11 mouse cellular contexts compared by ENCODE assay signal in genomic region chr17:85311348-85311747, GRCm38 (mm10).
A peak's percentile ranks its signal among the peaks of the same experiment; 100 is the strongest.
DNase-seq lines count a peak whose midpoint lies in the region; TF ChIP-seq lines count a peak whose summit lies in the region.
"Had no signal": no experiment of that assay in that cellular context is flagged by ENCODE, and none has a peak within 500 bp of the region (broad histone marks: within the 10 kb centered on the region; RNA-seq: fewer than 3 reads in every experiment).

No protein-coding gene starts in this region.

- DNase-seq in cerebellum, postnatal 25 days = peak; percentile 15 to 26
- no peak for DNase-seq in cerebellum, adult 8-10 months
- DNase-seq in brain, embryonic 14.5 days (ENCODE audit: low read depth) = peak; percentile 55
- DNase-seq in layer of hippocampus, adult 8-10 months (ENCODE audit: low spot score in 2 of 2) = peak; percentile 22 to 46
- DNase-seq in left cerebral cortex, postnatal 36 days (ENCODE audit: low spot score in 2 of 2) = peak; percentile 36 to 52
- DNase-seq in lung, postnatal 10 days = no peak
- no peak for DNase-seq in ovary, postnatal 10 days (ENCODE audit: low spot score)
- DNase-seq in T-cell, adult 2 months (ENCODE audit: low spot score) = no peak
- DNase-seq: cerebellum, adult 9-11 months; gastrocnemius, adult 2 months; kidney, postnatal 25 days had no signal

- intact Hi-C loops in left cerebral cortex, postnatal 36 days (cut with DNase I) = no loop called here

- peak; percentile 25; the same call in 1 of the 2 replicates for TF ChIP-seq CTCF in brain, embryonic 14.5 days (IDR thresholded peaks at IDR 0.05; ENCODE audit: borderline replicate concordance, extremely low read depth, insufficient read depth, insufficient read length)

- TF ChIP-seq POLR2A in brain, embryonic 14.5 days (IDR thresholded peaks at IDR 0.05; ENCODE audit: borderline replicate concordance, extremely low read depth, insufficient read depth, insufficient read length, poor library complexity, severe bottlenecking) = no peak

Comparison
In these comparisons a context has a peak if more than half of its experiments do, and no peak if none do; other contexts are left out.
1. DNase-seq: peak in cerebellum, postnatal 25 days (2 of 2), brain, embryonic 14.5 days (single experiment), layer of hippocampus, adult 8-10 months (2 of 2) and left cerebral cortex, postnatal 36 days (2 of 2); none in cerebellum, adult 8-10 months (single experiment), lung, postnatal 10 days (single experiment), ovary, postnatal 10 days (single experiment) and T-cell, adult 2 months (single experiment).